In the genomic region with DNA sequence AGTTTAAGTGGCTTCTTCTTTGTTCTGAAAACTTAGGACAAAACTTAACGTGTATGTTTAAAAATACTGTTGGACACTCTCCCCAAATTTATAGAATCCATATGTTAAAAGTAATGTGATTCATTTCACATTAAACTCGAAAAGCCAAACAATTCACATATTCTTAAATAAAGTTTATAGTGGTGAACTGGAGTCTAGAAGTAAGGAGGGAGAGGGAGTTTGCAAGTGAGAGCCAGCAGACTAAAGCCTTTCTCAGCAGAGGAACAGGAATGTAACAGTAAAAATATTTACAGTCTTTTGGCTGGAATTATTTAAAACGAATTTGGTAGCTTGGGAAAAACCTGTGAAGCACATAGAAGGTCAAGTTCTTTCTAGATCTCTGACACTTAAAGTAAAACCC, we compare ENCODE assay signal across 16 mouse cellular contexts. TPM values are rescaled to one million over a fixed set of nuclear protein-coding genes. Genes with fewer than 3 reads are reported as not detected.
"Had no signal": no experiment of that assay in that cellular context is flagged by ENCODE, and none has a peak within 500 bp of the region (broad histone marks: within the 10 kb centered on the region; RNA-seq: fewer than 3 reads in every experiment).

No protein-coding gene starts in this region.

- H3K36me3 ChIP-seq: midbrain, embryonic 10.5 days; neural tube, embryonic 15.5 days had no signal

- H3K9me3 ChIP-seq: midbrain, embryonic 10.5 days; neural tube, embryonic 15.5 days had no signal

- H3K27ac ChIP-seq: layer of hippocampus, adult 2 months; liver, embryonic 14.5 days; midbrain, embryonic 10.5 days; neural tube, embryonic 15.5 days had no signal

- H3K9ac ChIP-seq: liver, embryonic 14.5 days; neural tube, embryonic 15.5 days had no signal

- H3K4me2 ChIP-seq: neural tube, embryonic 15.5 days had no signal

- H3K4me3 ChIP-seq: layer of hippocampus, adult 2 months; midbrain, embryonic 10.5 days; myocyte; neural tube, embryonic 15.5 days had no signal

- H3K4me1 ChIP-seq: midbrain, embryonic 10.5 days; neural tube, embryonic 15.5 days had no signal

- DNase-seq: kidney, adult 8-10 months; kidney, postnatal 10 days; kidney, postnatal 4 days; lung, adult 18-20 months; lung, postnatal 10 days; lung, postnatal 4 days; midbrain, embryonic 14.5 days; thymus, postnatal 4 days had no signal

- H3K27me3 ChIP-seq: neural tube, embryonic 15.5 days had no signal

RNA-seq across cellular contexts. Expression of a gene that starts 15.6 kb away (rescaled TPM):
- total RNA-seq: left cerebral cortex, postnatal 36 days; liver, adult 2 months; megakaryocyte, adult 5-6 weeks had no signal
- polyA plus RNA-seq: liver, adult 2 months; liver, embryonic 14.5 days; midbrain, embryonic 10.5 days; myocyte had no signal

RNA-seq across cellular contexts. Expression of a gene that starts 26.1 kb away (rescaled TPM):
- polyA plus RNA-seq: myocyte had no signal

RNA-seq across cellular contexts. Expression of a gene that starts 52.8 kb away (rescaled TPM):
- total RNA-seq: layer of hippocampus, adult 2 months; megakaryocyte, adult 5-6 weeks had no signal
- polyA plus RNA-seq: liver, adult 2 months; liver, embryonic 14.5 days; midbrain, embryonic 14.5 days; myocyte had no signal
